Comparison of ENCODE assay signal across 9 mouse cellular contexts in genomic region chr9:121385091-121385748, GRCm38 (mm10).
DNase-seq lines count a peak whose midpoint lies in the region; ATAC-seq and TF ChIP-seq lines count a peak whose summit lies in the region.
"Had no signal": no experiment of that assay in that cellular context is flagged by ENCODE, and none has a peak within 500 bp of the region (broad histone marks: within the 10 kb centered on the region; RNA-seq: fewer than 3 reads in every experiment).

No protein-coding gene starts in this region.

- H3ac ChIP-seq in C2C12 (ENCODE audit: control insufficient read depth, insufficient read length, low read depth): no peak overlapping the region

- peak; percentile 33; the same call in 1 of the 2 replicates for ATAC-seq in liver, embryonic 14.5 days (ENCODE audit: insufficient read depth)

- H3K9ac ChIP-seq in liver, embryonic 14.5 days (replicated peaks): no peak overlapping the region

- no peaks in the 10 kb centered on the region for H3K9me3 ChIP-seq in embryonic facial prominence, embryonic 10.5 days
- no peaks in the 10 kb centered on the region for H3K9me3 ChIP-seq in liver, embryonic 14.5 days (ENCODE audit: control insufficient read depth, low read length)

- DNase-seq in adrenal gland, adult 18-20 months (ENCODE audit: low spot score in 2 of 2): peak; percentile 77 to 79
- peak; percentile 85 for DNase-seq in embryonic facial prominence, embryonic 10.5 days (ENCODE audit: low spot score)
- DNase-seq in heart, adult 9 months (ENCODE audit: low spot score in 2 of 2): peak; percentile 44 to 80
- peak; percentile 89 for DNase-seq in kidney, postnatal 10 days
- peak; percentile 48 to 53 (median 51) for DNase-seq in liver, embryonic 14.5 days (ENCODE audit: low read depth in 3 of 3, low spot score in 3 of 3)
- peak; percentile 81 for DNase-seq in neural tube, embryonic 10.5 days (ENCODE audit: extremely low spot score, low spot score)
- DNase-seq in telencephalon, adult 2 months (ENCODE audit: low read depth, low spot score): peak; percentile 75

- peaks cover 2% of the 10 kb centered on the region for H3K79me3 ChIP-seq in C2C12 (ENCODE audit: low read depth)

- peaks cover 7% of the 10 kb centered on the region for H3K79me2 ChIP-seq in C2C12 (ENCODE audit: control insufficient read depth, insufficient read depth)

- TF ChIP-seq EP300 in liver, embryonic 14.5 days (IDR thresholded peaks at IDR 0.05; ENCODE audit: low read depth): no peak

- 34% methylated on average over 16 of the region's 16 CpGs for WGBS in embryonic facial prominence, embryonic 10.5 days
- 33% methylated on average over 16 of the region's 16 CpGs for whole genome bisulfite sequencing in liver, embryonic 14.5 days (ENCODE audit: insufficient replicate concordance)

- no peak overlapping the region for H3K4me3 ChIP-seq in C2C12 (ENCODE audit: insufficient read depth, poor library complexity, severe bottlenecking)
- no peak overlapping the region for H3K4me3 ChIP-seq in embryonic facial prominence, embryonic 10.5 days
- H3K4me3 ChIP-seq in liver, embryonic 14.5 days (ENCODE audit: insufficient read depth in 1 of 2, low read depth in 2 of 2, low read length in 2 of 2): no peak overlapping the region

- peak overlapping the region; percentile 18 for H3K4me2 ChIP-seq in liver, embryonic 14.5 days (ENCODE audit: low read depth)

- no peaks in the 10 kb centered on the region for H3K27me3 ChIP-seq in C2C12 (ENCODE audit: control insufficient read depth, insufficient read depth, insufficient read length)
- H3K27me3 ChIP-seq in embryonic facial prominence, embryonic 10.5 days (replicated peaks; ENCODE audit: low read depth, poor library complexity, severe bottlenecking): no peaks in the 10 kb centered on the region
- no peaks in the 10 kb centered on the region for H3K27me3 ChIP-seq in liver, embryonic 14.5 days (ENCODE audit: control insufficient read depth, insufficient read depth, low read length)

- peaks cover 39% of the 10 kb centered on the region for H3K4me1 ChIP-seq in embryonic facial prominence, embryonic 10.5 days
- H3K4me1 ChIP-seq in liver, embryonic 14.5 days (replicated peaks; ENCODE audit: control insufficient read depth in 2 of 2, insufficient read depth in 2 of 2, low read length in 1 of 2): peaks cover 0 to 4% of the 10 kb centered on the region in 2 experiments; a peak in 2 of 4 replicates

- H3K36me3 ChIP-seq in C2C12 (ENCODE audit: control insufficient read depth, insufficient read depth): no peaks in the 10 kb centered on the region
- H3K36me3 ChIP-seq in embryonic facial prominence, embryonic 10.5 days (replicated peaks): no peaks in the 10 kb centered on the region; the same call in 1 of the 2 replicates
- H3K36me3 ChIP-seq in liver, embryonic 14.5 days (replicated peaks; ENCODE audit: control insufficient read depth, insufficient read depth, low read depth): no peaks in the 10 kb centered on the region

- TF ChIP-seq CTCF in C2C12 (IDR thresholded peaks at IDR 0.05; ENCODE audit: control insufficient read depth, insufficient read depth, insufficient read length): peak; percentile 78
- TF ChIP-seq CTCF in liver, embryonic 14.5 days (IDR thresholded peaks at IDR 0.05; ENCODE audit: low read depth): peak; percentile 97

- H3K27ac ChIP-seq in embryonic facial prominence, embryonic 10.5 days (replicated peaks): peak overlapping the region; percentile 73
- no peak overlapping the region for H3K27ac ChIP-seq in liver, embryonic 14.5 days
- H3K27ac ChIP-seq: macrophage had no signal

TF ChIP-seq in C2C12, 6 proteins besides CTCF, POLR2A, EP300 and RAD21:
- peak; percentile 69 for TF ChIP-seq USF1 (IDR thresholded peaks at IDR 0.05; ENCODE audit: low read depth)
- no peak for TF ChIP-seq FOSL1 (IDR thresholded peaks at IDR 0.05; ENCODE audit: insufficient read depth, low read length, poor library complexity, severe bottlenecking)
